Mouse (Mus musculus): ENCODE results near the gene Gal3st2c. TPM values are rescaled to one million over a fixed set of nuclear protein-coding genes. Genes with fewer than 3 reads are reported as not detected.
"Not testable (repeated sequence)": the region's sequence is repeated elsewhere in the genome, so short reads cannot be mapped to it uniquely, and the experiment has no call there.

Gene Gal3st2c
- polyA plus RNA-seq, 2 experiments, result not detected

DNA sequence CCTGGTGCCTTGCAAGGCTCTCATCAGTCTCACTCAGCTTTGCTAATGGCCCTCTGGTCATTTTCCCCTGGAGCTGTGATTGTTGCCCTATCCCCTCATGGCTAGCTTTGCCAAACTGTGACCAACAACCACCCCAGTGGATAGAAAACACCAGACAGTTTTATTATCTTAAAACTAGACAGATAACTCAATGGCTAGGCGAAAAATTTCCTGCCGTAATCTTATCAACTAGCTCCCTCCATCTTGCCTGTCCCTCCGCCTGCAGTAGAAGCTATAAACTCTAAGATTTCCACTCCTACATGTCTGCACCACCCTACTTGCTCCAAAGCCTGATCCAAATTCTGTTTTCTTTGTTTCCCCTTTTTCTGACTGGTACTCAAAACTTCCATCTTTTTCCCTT, 4.1 kb upstream of the Gal3st2c start:
- Histone ChIP-seq H3K36me3 (replicated peaks; ENCODE audit: control insufficient read depth, insufficient read depth, low read depth) (no peaks in the 10 kb centered on the region), H3K27me3 (ENCODE audit: control insufficient read depth, insufficient read depth, low read length) (no peaks in the 10 kb centered on the region), H3K9me3 (ENCODE audit: control insufficient read depth, low read length) (no peaks in the 10 kb centered on the region), H3K27ac (no peak overlapping the region), H3K4me1 (replicated peaks; ENCODE audit: control insufficient read depth in 2 of 2, insufficient read depth in 2 of 2, low read length in 1 of 2) (no peaks in the 10 kb centered on the region), H3K4me2 (ENCODE audit: low read depth) (no peak overlapping the region), H3K9ac (replicated peaks) (no peak overlapping the region), H3K4me3 (ENCODE audit: insufficient read depth in 1 of 2, low read depth in 2 of 2, low read length in 2 of 2) (no peak overlapping the region)
- no peak for DNase-seq (ENCODE audit: low read depth in 3 of 3, low spot score in 3 of 3)
- no peak for ATAC-seq (ENCODE audit: insufficient read depth)
- TF ChIP-seq EP300 (IDR thresholded peaks at IDR 0.05; ENCODE audit: low read depth), result no peak
- TF ChIP-seq CTCF (IDR thresholded peaks at IDR 0.05; ENCODE audit: low read depth), result no peak
- 32% methylated on average over 3 of the region's 3 CpGs for WGBS (ENCODE audit: insufficient replicate concordance)

DNA sequence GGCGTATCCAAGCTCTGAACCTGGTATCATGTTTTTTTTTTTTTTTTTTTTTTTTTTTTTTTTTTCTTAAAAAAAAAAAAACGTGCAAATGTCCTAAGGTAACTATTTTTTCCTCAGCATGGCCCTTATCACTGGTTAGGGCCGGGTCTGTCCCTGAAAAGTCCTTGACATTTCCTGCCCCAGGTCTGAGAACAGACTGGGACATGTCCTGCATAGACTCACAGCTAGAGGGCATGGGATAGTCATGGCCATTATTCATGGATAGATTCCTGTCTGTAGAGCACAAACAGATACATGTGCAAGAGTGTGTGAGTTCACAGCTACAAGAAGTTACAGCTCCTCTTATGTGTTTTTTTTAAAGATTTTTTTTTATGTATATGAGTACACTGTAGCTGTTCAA, 1.5 kb upstream of the Gal3st2c start:
- no peak for ATAC-seq (ENCODE audit: insufficient read depth)
- TF ChIP-seq EP300 (IDR thresholded peaks at IDR 0.05; ENCODE audit: low read depth) (no peak), CTCF (IDR thresholded peaks at IDR 0.05; ENCODE audit: low read depth) (no peak)
- H3K27ac ChIP-seq, result no peak overlapping the region
- no peaks in the 10 kb centered on the region for H3K36me3 ChIP-seq (replicated peaks; ENCODE audit: control insufficient read depth, insufficient read depth, low read depth)
- no peak overlapping the region for H3K4me2 ChIP-seq (ENCODE audit: low read depth)
- H3K4me1 ChIP-seq (replicated peaks; ENCODE audit: control insufficient read depth in 2 of 2, insufficient read depth in 2 of 2, low read length in 1 of 2), result no peaks in the 10 kb centered on the region
- H3K27me3 ChIP-seq (ENCODE audit: control insufficient read depth, insufficient read depth, low read length), result no peaks in the 10 kb centered on the region
- DNase-seq (ENCODE audit: low read depth in 3 of 3, low spot score in 3 of 3), result no peak
- H3K9me3 ChIP-seq (ENCODE audit: control insufficient read depth, low read length), result no peaks in the 10 kb centered on the region
- H3K9ac ChIP-seq (replicated peaks), result no peak overlapping the region
- WGBS (ENCODE audit: insufficient replicate concordance), result 22% methylated on average over 3 of the region's 3 CpGs
- H3K4me3 ChIP-seq (ENCODE audit: insufficient read depth in 1 of 2, low read depth in 2 of 2, low read length in 2 of 2), result no peak overlapping the region

DNA sequence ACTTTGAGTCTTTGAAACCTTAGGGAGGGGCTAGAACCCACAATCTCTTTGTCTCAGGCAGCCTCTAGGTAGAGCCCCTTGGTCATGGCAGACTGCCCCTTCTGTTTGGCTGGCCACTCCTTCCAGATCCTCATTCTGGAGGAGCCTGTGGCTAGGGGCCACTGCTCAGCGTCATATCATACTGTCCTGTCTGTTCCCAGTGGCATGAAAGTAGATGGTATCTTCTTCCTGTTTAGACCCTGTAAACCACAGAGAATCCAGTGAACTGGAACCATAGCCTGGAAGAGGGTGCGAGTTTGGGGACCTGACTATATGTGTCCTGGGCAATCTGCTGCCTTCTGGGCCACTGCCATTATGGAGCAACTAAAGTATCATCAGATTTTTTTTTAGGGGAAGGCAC, 759 bp downstream of the Gal3st2c start:
- WGBS (ENCODE audit: insufficient replicate concordance), result 11% methylated on average over 2 of the region's 2 CpGs
- not testable (repeated sequence) for DNase-seq (ENCODE audit: low read depth in 3 of 3, low spot score in 3 of 3); H3K9ac ChIP-seq (replicated peaks); H3K4me2 ChIP-seq (ENCODE audit: low read depth); H3K36me3 ChIP-seq (replicated peaks; ENCODE audit: control insufficient read depth, insufficient read depth, low read depth); ATAC-seq (ENCODE audit: insufficient read depth); H3K4me3 ChIP-seq (ENCODE audit: insufficient read depth in 1 of 2, low read depth in 2 of 2, low read length in 2 of 2); H3K27ac ChIP-seq; H3K27me3 ChIP-seq (ENCODE audit: control insufficient read depth, insufficient read depth, low read length); H3K4me1 ChIP-seq (replicated peaks; ENCODE audit: control insufficient read depth in 2 of 2, insufficient read depth in 2 of 2, low read length in 1 of 2); H3K9me3 ChIP-seq (ENCODE audit: control insufficient read depth, low read length)

DNA sequence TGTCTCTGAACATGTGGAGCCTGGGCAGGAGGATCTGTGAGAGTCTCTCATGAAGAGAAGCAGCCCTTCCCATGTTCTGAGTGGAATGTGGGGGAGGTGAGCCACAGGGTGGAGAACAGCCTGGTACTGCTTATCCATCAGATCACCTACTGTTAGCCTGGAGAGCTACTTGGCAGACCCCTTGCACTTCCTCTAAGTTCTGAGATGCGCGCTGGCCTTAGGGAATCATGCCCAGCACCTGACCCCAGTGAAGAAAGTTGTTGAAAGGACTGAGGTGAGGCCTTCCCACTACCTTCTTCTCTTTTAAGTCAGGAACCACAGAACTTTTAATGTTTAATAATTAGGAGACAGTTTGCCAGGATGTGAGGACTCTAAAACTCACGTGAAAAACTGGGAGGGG, 1.2 kb downstream of the Gal3st2c start:
- not testable (repeated sequence) for H3K4me3 ChIP-seq (ENCODE audit: insufficient read depth in 1 of 2, low read depth in 2 of 2, low read length in 2 of 2); H3K4me1 ChIP-seq (replicated peaks; ENCODE audit: control insufficient read depth in 2 of 2, insufficient read depth in 2 of 2, low read length in 1 of 2); H3K36me3 ChIP-seq (replicated peaks; ENCODE audit: control insufficient read depth, insufficient read depth, low read depth); ATAC-seq (ENCODE audit: insufficient read depth); H3K27me3 ChIP-seq (ENCODE audit: control insufficient read depth, insufficient read depth, low read length); DNase-seq (ENCODE audit: low read depth in 3 of 3, low spot score in 3 of 3); H3K4me2 ChIP-seq (ENCODE audit: low read depth); H3K9ac ChIP-seq (replicated peaks); H3K27ac ChIP-seq; H3K9me3 ChIP-seq (ENCODE audit: control insufficient read depth, low read length)
- 52% methylated on average over 3 of the region's 3 CpGs for WGBS (ENCODE audit: insufficient replicate concordance)

DNA sequence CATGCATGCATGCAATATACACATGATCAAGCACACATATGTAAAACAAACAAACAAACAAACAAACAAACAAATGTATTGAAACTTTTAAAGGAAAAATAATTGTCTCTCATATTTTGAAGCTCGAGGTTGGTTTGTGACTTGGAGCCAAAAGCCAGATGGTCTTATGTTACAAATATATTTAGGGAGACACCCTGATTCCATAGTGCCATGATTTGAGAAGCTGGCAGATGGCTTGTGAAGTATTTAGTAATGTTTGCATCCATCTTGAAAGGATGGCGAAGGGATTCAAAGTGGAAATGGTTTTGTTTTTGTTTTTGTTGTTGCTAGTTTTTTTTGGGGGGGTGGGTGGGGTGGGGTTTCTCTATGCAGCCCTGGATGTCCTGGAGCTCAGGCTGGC, 10.7 kb downstream of the Gal3st2c start:
- H3K36me3 ChIP-seq (replicated peaks; ENCODE audit: control insufficient read depth, insufficient read depth, low read depth), result no peaks in the 10 kb centered on the region
- 47% methylated on average over 2 of the region's 2 CpGs for WGBS (ENCODE audit: insufficient replicate concordance)
- DNase-seq (ENCODE audit: low read depth in 3 of 3, low spot score in 3 of 3) (no peak), ATAC-seq (ENCODE audit: insufficient read depth) (no peak)
- H3K27me3 ChIP-seq (ENCODE audit: control insufficient read depth, insufficient read depth, low read length), result no peaks in the 10 kb centered on the region
- H3K9me3 ChIP-seq (ENCODE audit: control insufficient read depth, low read length), result no peaks in the 10 kb centered on the region
- TF ChIP-seq EP300 (IDR thresholded peaks at IDR 0.05; ENCODE audit: low read depth) (no peak), CTCF (IDR thresholded peaks at IDR 0.05; ENCODE audit: low read depth) (no peak)
- no peak overlapping the region for H3K4me3 ChIP-seq (ENCODE audit: insufficient read depth in 1 of 2, low read depth in 2 of 2, low read length in 2 of 2)
- H3K27ac ChIP-seq, result no peak overlapping the region
- H3K4me2 ChIP-seq (ENCODE audit: low read depth), result no peak overlapping the region
- H3K9ac ChIP-seq (replicated peaks), result no peak overlapping the region
- H3K4me1 ChIP-seq (replicated peaks; ENCODE audit: control insufficient read depth in 2 of 2, insufficient read depth in 2 of 2, low read length in 1 of 2), result no peaks in the 10 kb centered on the region

DNA sequence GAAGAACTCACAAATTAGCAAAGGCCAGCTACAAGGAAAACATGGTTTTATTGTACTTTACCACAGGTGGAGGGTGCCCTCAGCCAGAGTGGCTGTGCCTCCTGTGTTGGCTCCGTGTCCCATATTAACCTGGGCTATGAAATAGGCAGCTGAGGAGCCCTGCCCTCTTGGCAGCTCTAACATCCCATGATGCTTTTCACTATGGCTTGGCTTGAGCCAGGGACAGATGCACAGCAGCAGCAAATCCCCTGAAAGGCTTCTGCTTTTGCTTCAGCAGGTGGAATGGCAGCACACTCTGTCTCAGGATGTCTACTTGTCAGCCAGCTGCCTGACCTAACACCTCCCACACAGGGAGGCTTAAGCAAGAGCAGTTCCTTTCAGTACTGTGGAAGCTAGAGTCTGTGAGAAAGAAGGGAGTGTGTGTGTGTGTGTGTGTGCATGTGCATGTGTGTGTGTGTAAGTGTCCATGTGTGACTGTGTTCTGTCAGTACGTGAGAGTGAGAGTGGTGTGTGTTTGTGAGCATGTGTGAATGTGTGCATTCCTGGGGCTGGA, 15.7 kb downstream of the Gal3st2c start:
- DNase-seq (ENCODE audit: low read depth in 3 of 3, low spot score in 3 of 3); H3K9ac ChIP-seq (replicated peaks); H3K27me3 ChIP-seq (ENCODE audit: control insufficient read depth, insufficient read depth, low read length); H3K4me1 ChIP-seq (replicated peaks; ENCODE audit: control insufficient read depth in 2 of 2, insufficient read depth in 2 of 2, low read length in 1 of 2); H3K9me3 ChIP-seq (ENCODE audit: control insufficient read depth, low read length); ATAC-seq (ENCODE audit: insufficient read depth); H3K4me3 ChIP-seq (ENCODE audit: insufficient read depth in 1 of 2, low read depth in 2 of 2, low read length in 2 of 2); H3K36me3 ChIP-seq (replicated peaks; ENCODE audit: control insufficient read depth, insufficient read depth, low read depth); H3K4me2 ChIP-seq (ENCODE audit: low read depth); H3K27ac ChIP-seq: not testable (repeated sequence)
- WGBS (ENCODE audit: insufficient replicate concordance), result 47% methylated on average over 2 of the region's 2 CpGs

DNA sequence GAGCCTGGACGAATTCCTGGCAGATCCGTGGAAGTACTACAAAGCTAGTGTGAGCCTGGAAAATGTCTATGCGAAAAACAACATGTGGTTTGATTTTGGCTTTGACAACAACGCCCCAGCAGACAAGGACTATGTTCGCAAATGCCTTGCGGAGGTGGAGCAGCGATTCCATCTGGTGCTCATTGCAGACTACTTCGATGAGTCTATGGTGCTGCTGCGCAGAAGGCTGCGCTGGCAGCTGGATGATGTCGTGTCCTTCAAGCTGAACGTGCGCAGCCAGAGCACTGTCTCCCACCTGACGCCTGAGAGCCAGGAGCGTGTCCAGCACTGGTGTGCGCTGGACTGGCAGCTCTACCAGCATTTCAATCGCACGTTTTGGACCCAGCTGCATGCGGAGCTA, 18.5 kb downstream of the Gal3st2c start:
- DNase-seq (ENCODE audit: low read depth in 3 of 3, low spot score in 3 of 3); ATAC-seq (ENCODE audit: insufficient read depth); H3K27me3 ChIP-seq (ENCODE audit: control insufficient read depth, insufficient read depth, low read length); H3K4me2 ChIP-seq (ENCODE audit: low read depth); H3K4me1 ChIP-seq (replicated peaks; ENCODE audit: control insufficient read depth in 2 of 2, insufficient read depth in 2 of 2, low read length in 1 of 2); H3K36me3 ChIP-seq (replicated peaks; ENCODE audit: control insufficient read depth, insufficient read depth, low read depth); H3K4me3 ChIP-seq (ENCODE audit: insufficient read depth in 1 of 2, low read depth in 2 of 2, low read length in 2 of 2); H3K27ac ChIP-seq; H3K9ac ChIP-seq (replicated peaks); H3K9me3 ChIP-seq (ENCODE audit: control insufficient read depth, low read length): not testable (repeated sequence)
- 79% methylated on average over 13 of the region's 19 CpGs for WGBS (ENCODE audit: insufficient replicate concordance)
